Mouse (Mus musculus) CD4-positive, CD25-positive, alpha-beta regulatory T cell, adult 4 months (primary cell): ENCODE data around the gene Phykpl. TPM values are rescaled to one million over a fixed set of nuclear protein-coding genes. Genes with fewer than 3 reads are reported as not detected.
"Not testable (repeated sequence)": the region's sequence is repeated elsewhere in the genome, so short reads cannot be mapped to it uniquely, and the experiment has no call there.

Experiments used
- ATAC-seq: one replicate; pipeline ENCODE4 v1.8.0; 2017
- polyA plus RNA-seq, 2 experiments: library from polyadenylated mRNA; unstranded; fragments of 100-300 nt; shearing (Covaris generic); gene quantifications; one replicate each; pipeline ENCODE4 v1.2.1; 2017

Gene Phykpl
- polyA plus RNA-seq, 2 experiments from 2014 or later = 27.4 to 30.3 TPM

- ATAC-seq = peak; percentile 87
Measured at GRCm38 (mm10) chr11:51619409-51620060, 35.0 kb downstream of the Phykpl start, which contains the start of gene Nhp2. Nhp2 (plus strand) TSS chr11:51619735.

- ATAC-seq = no peak
Measured at GRCm38 (mm10) chr11:51620084-51620483, 35.5 kb downstream of the Phykpl start.

- ATAC-seq = no peak
Measured at GRCm38 (mm10) chr11:51621776-51622175, 37.2 kb downstream of the Phykpl start.

GRCm38 (mm10) chr11:51622971-51623491, 38.5 kb downstream of the Phykpl start:
- no peak for ATAC-seq

GRCm38 (mm10) chr11:51625187-51625820, 40.7 kb downstream of the Phykpl start:
- no peak for ATAC-seq

GRCm38 (mm10) chr11:51627425-51627824, 42.9 kb downstream of the Phykpl start:
- ATAC-seq = no peak

- ATAC-seq = no peak
Measured at GRCm38 (mm10) chr11:51627907-51628306, 43.4 kb downstream of the Phykpl start.

- no peak for ATAC-seq
Measured at GRCm38 (mm10) chr11:51629651-51630314, 45.2 kb downstream of the Phykpl start.

- no peak for ATAC-seq
Measured at GRCm38 (mm10) chr11:51632130-51632753, 47.7 kb downstream of the Phykpl start.

- ATAC-seq = not testable (repeated sequence)
Measured at GRCm38 (mm10) chr11:51633200-51633599, 48.6 kb downstream of the Phykpl start.

GRCm38 (mm10) chr11:51633721-51634120, 49.2 kb downstream of the Phykpl start:
- no peak for ATAC-seq

- no peak for ATAC-seq
Measured at GRCm38 (mm10) chr11:51635127-51635524, 50.6 kb downstream of the Phykpl start.

GRCm38 (mm10) chr11:51635525-51636322, 51.2 kb downstream of the Phykpl start, which contains the start of gene Rmnd5b:
Rmnd5b (minus strand) TSS chr11:51635896.
- peak; percentile 88 for ATAC-seq

- ATAC-seq = peak; percentile 37
Measured at GRCm38 (mm10) chr11:51636323-51636684, 51.7 kb downstream of the Phykpl start.

GRCm38 (mm10) chr11:51637971-51638414, 53.4 kb downstream of the Phykpl start:
- ATAC-seq = peak; percentile 26

GRCm38 (mm10) chr11:51638497-51638896, 53.9 kb downstream of the Phykpl start:
- no peak for ATAC-seq

GRCm38 (mm10) chr11:51640748-51641147, 56.2 kb downstream of the Phykpl start:
- ATAC-seq = no peak

GRCm38 (mm10) chr11:51643202-51643601, 58.6 kb downstream of the Phykpl start:
- no peak for ATAC-seq

GRCm38 (mm10) chr11:51643761-51644160, 59.2 kb downstream of the Phykpl start:
- ATAC-seq = no peak

- ATAC-seq = no peak
Measured at GRCm38 (mm10) chr11:51644217-51644616, 59.7 kb downstream of the Phykpl start.

GRCm38 (mm10) chr11:51645293-51645692, 60.7 kb downstream of the Phykpl start:
- ATAC-seq = no peak

- ATAC-seq = no peak
Measured at GRCm38 (mm10) chr11:51646245-51646644, 61.7 kb downstream of the Phykpl start.
